Mouse (Mus musculus): ENCODE measurements around the gene Sorl1.

DNA sequence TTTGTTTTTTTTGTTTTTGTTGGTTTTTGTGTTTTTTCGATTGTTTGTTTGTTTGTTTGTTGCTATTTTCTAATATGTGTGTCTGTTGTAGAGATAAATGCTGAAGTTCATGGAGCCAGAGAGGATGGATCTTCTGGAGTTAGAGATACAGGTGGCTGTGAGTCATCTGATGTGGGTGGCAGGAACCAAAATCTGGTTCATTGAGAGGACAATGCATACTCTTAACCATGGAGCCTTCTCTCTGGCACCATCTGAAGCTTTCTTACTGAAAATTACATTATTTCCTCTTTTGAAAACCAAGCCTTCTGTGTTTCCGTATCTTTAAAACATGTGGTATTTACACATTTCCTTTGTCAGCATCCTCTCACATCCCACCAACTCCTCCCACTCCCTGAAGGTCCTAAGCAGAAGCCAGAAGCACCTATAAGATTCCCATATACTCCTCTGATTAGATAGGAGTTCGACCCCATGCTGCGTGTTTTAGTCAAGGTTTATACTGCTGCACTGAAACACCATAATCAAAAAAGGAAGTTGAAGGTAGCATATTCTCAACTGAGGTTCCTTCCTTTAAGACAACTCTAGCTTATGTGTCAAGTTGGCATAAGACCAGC, 14.3 kb upstream of the Sorl1 start:
- TF ChIP-seq CTCF (conservative IDR thresholded peaks at IDR 0.05; ENCODE audit: low read length) (no peak), POU5F1 (IDR thresholded peaks at IDR 0.05; ENCODE audit: borderline replicate concordance, low read length) (no peak)
